Mouse (Mus musculus): ENCODE results near the gene A930004D18Rik.

GRCm38 (mm10) chr2:18051026-18051830, 13.7 kb upstream of the A930004D18Rik start:
- TF ChIP-seq CTCF (IDR thresholded peaks at IDR 0.05; ENCODE audit: low read depth, low read length): no peak
- no peak for TF ChIP-seq POLR2A (IDR thresholded peaks at IDR 0.05; ENCODE audit: extremely low read depth, insufficient read depth, low read length)

Measured in liver, adult 2 months (tissue).